Mouse (Mus musculus) cerebral cortex, adult 2 months (tissue): Measurements from ENCODE around the gene Gm20388.

Experiments used
- WGBS: fragments of 180-500 bp; shearing (Covaris S2); methylation state at CpG from one replicate; pipeline ENCODE4 v1.1.7; 2018; 5-methylcytosine and 5-hydroxymethylcytosine counted together

Gene Gm20388

GRCm38 (mm10) chr8:122036325-122036724 is 2125.7 kb downstream of the Gm20388 start:
- 73% methylated on average over 6 of the region's 6 CpGs for WGBS

DNA sequence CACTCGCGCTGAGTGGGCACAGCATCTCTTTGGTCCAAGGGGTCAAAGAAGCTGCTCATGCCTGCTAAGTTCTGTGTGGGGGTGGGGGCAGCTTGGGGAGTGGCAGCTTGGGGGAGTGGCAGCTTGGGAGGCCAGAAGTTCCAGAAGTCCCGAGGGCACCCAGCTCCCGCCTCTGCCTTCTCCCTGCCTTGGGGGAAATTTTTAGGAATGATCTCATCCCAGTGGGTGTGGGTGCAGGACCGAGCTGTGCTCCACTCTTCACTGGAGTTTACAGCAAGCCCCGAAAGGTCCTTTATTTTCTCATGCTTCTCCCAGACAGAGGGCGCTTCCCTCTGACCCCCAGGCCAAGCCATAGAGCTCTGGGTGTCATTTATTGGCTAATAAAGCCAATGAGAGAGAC is 2126.6 kb downstream of the Gm20388 start:
- WGBS: 66% methylated on average over 7 of the region's 7 CpGs

DNA sequence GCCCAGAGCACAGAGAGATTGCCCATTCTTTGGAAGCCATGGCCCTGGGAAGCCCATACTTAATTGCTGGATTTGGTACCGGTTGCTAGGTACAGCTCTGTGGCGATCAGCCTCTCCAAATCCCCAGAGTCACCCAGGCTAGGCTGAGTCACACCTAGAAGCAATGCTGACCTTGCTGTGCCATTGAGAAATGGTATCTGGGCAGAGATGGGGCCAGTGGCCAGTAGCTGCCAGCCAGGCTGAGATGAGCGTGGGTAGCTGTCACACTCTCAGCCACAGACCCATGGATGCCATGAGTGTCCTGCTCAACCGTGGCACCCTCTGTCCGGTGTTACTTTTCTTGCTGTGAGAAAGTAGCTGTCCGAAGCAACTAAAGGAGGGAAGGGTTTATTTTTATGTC is 2127.4 kb downstream of the Gm20388 start:
- 93% methylated on average over 6 of the region's 6 CpGs for WGBS

DNA sequence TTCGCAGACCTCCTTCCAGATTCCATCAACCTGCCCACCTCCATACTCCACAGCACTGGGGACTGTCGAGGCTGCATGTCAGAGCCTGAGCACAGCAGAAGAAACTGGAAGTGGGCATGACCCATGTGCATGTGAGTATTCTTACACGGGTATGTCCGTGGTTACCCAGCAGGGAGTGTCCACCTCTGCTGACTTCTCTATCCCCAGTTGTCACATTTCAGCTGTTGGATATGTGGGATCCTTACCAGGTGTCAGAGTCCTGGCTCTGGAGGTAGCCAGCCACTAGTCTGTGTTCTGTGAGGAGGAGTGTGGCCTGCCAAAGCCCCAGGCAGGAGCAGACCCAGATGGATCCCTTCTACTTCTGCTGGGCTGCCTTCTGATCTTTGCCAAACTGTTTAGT is 2128.8 kb downstream of the Gm20388 start:
- 77% methylated on average over 4 of the region's 4 CpGs for WGBS

GRCm38 (mm10) chr8:122047206-122047870 is 2136.7 kb downstream of the Gm20388 start:
- 65% methylated on average over 15 of the region's 15 CpGs for WGBS

- WGBS: 82% methylated on average over 4 of the region's 4 CpGs
Observed at GRCm38 (mm10) chr8:122049266-122049665, 2138.6 kb downstream of the Gm20388 start.

DNA sequence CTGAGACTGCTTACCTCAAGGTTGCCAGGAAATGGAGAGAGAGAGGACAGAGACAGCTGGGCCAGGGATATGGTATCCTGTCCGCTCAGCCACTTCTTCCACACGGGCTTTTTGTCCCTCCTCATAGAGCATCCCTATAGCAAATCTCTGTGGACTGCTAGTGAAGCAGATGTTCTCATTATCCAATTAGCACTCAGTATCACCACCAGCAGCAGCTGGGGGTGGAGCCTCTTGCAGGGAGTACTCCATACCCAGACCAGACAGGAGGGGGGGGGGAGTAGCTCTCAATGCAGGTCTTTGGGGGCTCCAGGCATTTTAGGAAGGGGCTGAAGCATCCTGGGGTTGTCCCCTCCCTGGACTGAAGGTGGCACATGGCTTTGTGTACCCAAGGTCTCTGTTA is 2139.3 kb downstream of the Gm20388 start:
- WGBS: 97% methylated on average over 2 of the region's 2 CpGs

GRCm38 (mm10) chr8:122050620-122051019 is 2140.0 kb downstream of the Gm20388 start:
- WGBS: 86% methylated on average over 9 of the region's 9 CpGs

- WGBS: 77% methylated on average over 10 of the region's 10 CpGs
Observed at GRCm38 (mm10) chr8:122055321-122055720, 2144.7 kb downstream of the Gm20388 start.

DNA sequence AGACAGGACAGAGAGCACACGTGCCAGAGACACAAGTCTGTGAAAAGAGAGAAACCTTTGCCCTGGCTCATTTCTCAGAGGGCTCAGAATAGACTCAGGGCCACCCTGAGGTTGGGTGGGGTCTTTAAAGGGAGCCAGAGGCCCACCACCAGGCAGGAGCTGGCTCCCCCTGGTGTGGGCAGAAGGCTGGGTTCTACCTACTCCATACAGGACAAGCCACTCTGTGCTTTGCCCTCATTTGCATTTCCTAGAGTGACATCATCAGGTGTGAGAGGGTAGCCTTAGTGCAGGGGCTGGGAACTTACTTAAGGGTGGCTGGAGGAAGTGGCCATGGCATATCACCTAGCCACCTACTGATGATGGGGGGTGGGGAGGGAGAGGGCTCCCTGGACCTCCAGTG is 2145.5 kb downstream of the Gm20388 start:
- WGBS: 71% methylated on average over 1 of the region's 1 CpGs

DNA sequence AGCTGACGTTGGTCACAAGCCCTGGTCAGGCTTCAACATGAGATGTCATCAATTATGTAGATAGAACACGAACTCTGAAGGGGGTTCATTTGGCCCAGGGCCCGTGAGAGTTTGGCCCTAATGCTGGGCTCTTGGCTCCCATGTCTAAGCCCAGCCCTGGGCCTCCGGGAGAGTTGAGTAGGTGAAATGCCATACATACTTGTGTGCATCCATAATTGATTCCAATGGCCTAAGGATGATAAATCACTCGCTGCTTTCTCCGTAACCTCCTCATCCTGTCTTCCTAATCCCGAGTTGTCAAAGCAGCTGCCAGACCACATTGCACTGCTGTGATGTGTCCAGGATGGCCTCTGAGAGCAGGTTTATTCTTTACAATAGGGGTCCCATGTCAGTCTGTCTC is 2146.2 kb downstream of the Gm20388 start:
- 91% methylated on average over 7 of the region's 7 CpGs for WGBS

GRCm38 (mm10) chr8:122058510-122058909 is 2147.9 kb downstream of the Gm20388 start:
- WGBS: 46% methylated on average over 9 of the region's 9 CpGs

DNA sequence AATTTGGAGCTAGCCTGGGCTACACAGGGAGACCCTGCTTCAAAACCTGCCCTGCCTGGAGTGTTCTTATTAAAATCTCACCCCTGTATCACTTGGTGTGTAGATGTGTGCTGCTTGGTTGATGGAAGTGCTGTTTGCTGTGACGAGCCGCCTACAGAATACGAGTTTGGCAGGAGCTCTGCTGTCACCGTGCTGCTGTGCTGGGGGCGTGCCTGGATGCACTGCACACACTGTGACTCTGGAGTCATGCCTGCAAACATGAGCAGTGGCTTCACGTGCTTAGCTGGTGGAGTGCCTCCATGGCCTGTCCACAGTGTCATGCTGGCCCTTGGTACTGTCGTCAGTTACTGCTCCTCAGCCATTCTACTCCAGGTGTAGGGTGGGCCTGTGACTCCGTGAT is 2148.3 kb downstream of the Gm20388 start:
- WGBS: 54% methylated on average over 8 of the region's 8 CpGs

- 89% methylated on average over 12 of the region's 12 CpGs for WGBS
Observed at GRCm38 (mm10) chr8:122062508-122063223, 2152.0 kb downstream of the Gm20388 start.

DNA sequence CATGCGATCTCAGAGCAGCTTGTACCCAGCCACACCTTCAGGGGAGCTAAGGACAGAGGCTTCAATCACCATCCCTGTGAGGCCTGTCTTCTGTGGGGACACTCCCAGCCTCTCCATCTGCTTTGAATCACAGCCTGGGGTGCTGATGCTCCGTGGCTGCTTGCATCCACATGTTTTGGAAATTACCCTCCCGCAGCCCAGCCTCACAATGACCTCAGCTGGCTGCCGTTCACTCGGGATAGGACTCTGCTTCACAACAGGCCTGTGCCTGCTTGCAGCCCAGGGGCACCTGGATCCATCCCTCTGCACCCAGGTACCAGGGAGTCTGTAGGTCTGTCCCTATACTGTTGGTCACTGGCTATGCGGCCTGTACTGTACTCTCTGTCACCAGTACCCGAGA is 2153.7 kb downstream of the Gm20388 start:
- WGBS: 80% methylated on average over 7 of the region's 7 CpGs

- WGBS: 72% methylated on average over 15 of the region's 15 CpGs
Observed at GRCm38 (mm10) chr8:122067783-122068505, 2157.3 kb downstream of the Gm20388 start.

GRCm38 (mm10) chr8:122068609-122069008 is 2158.0 kb downstream of the Gm20388 start:
- WGBS: 88% methylated on average over 13 of the region's 13 CpGs

DNA sequence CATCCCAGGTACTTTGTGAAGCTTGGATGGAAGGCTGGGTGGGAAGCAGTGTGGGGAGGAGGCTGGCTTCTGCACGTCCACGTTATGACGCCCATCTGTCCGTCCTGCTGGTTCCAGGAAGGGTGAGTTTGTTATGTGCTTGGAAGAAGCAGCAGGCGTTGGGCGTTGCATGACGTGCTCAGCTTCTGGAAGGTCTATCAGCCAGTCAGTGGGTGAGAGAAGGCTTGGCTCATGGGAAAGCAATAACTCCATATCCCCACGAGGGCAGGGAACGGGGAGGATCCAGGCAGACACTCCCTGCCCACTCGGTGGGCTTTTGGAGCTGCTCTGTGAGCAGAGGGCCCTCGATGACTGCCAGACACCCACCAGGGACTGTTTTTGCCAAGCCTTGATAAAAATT is 2158.6 kb downstream of the Gm20388 start:
- WGBS: 47% methylated on average over 11 of the region's 11 CpGs

DNA sequence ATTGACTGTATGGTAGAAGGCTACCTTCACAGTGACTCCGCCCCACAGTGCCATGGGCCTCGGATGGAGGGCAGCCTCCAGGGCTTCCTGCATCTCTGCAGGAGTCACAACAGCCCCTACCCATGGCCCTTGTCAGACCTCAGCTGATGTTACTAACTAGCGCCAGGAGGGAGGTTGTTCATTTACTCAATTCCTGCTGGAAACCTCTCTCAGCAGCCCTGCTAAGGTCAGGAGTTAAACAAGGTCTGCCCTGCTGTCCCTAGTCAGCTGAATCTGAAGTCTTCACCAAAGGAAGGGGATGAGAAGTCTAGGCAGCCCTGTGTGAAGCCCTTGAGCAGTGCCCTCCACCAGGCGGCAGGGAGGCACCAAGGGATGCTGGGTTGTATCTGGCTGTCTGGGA is 2160.6 kb downstream of the Gm20388 start:
- 79% methylated on average over 4 of the region's 4 CpGs for WGBS

- WGBS: 87% methylated on average over 9 of the region's 9 CpGs
Observed at GRCm38 (mm10) chr8:122073964-122074363, 2163.3 kb downstream of the Gm20388 start.

DNA sequence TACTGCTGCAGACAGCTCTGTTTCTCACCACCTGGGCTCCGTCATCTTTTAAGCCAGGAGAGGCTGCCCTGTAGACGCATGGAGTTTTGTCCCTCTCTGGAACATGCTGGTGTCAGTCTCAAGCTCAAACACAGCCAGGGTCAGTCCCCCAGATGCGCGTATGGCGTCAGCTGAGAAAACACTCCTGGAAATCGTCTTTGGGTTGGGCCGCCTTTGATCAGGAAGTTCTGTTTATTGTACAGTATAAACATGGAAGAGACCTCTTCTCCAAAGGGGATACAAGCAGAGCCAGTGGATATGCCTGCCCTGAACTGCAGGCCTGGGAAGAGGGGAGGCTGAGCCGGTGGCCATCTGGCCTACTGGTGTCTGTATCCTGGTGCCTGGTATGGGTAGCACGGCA is 2163.8 kb downstream of the Gm20388 start:
- WGBS: 78% methylated on average over 9 of the region's 9 CpGs

DNA sequence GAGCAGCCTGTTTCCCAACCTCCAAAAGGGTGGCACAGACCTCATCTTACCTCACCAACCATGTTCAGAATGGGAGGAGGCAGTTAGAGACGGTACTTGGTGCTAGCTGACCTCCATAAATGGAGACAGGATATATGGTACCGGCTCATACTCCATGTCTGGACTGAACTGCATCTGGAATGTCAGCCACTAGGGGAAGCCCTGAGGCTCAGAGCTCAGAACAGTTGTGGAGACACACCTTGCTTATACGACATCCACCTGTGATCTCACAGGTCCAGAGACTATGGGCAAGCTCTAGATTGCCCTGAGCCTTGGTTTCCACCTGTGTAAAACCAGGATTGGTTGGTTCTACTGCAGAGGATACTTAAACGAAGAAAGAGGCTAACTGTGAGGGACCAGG is 2164.3 kb downstream of the Gm20388 start:
- WGBS: 80% methylated on average over 4 of the region's 4 CpGs
